7 mouse cellular contexts compared by ENCODE assay signal in genomic region chr17:34305380-34306030, GRCm38 (mm10). TPM values are rescaled to one million over a fixed set of nuclear protein-coding genes. Genes with fewer than 3 reads are reported as not detected.
DNase-seq lines count a peak whose midpoint lies in the region; ATAC-seq and TF ChIP-seq lines count a peak whose summit lies in the region.

TSS of gene H2-Eb1 (plus strand) at chr17:34305867.

- peak; percentile 39; the same call in 1 of the 2 replicates for ATAC-seq in limb, embryonic 11.5 days (ENCODE audit: insufficient number of reproducible peaks, low FRiP score, low TSS enrichment, low read depth)
- ATAC-seq in midbrain, embryonic 15.5 days (replicated peaks) = peak; percentile 85

- no peak for TF ChIP-seq EP300 in heart, adult 2 months (IDR thresholded peaks at IDR 0.05; ENCODE audit: insufficient read depth, low read depth, low read length)

- no peak within 1 kb of the TSS for H3K4me3 ChIP-seq in heart, adult 2 months
- no peak within 1 kb of the TSS for H3K4me3 ChIP-seq in limb, embryonic 11.5 days (ENCODE audit: low read depth, low read length)
- H3K4me3 ChIP-seq in midbrain, embryonic 15.5 days = no peak within 1 kb of the TSS
- peak within 1 kb of the TSS; percentile 88 for H3K4me3 ChIP-seq in spleen, adult 2 months (ENCODE audit: extremely low read depth, insufficient read depth, insufficient read length)

- H3K27me3 ChIP-seq in heart, adult 2 months (ENCODE audit: control insufficient read depth, insufficient read depth, low read length) = no peaks in the 10 kb centered on the region
- no peaks in the 10 kb centered on the region for H3K27me3 ChIP-seq in limb, embryonic 11.5 days (ENCODE audit: control insufficient read depth, insufficient read depth, low read length)
- H3K27me3 ChIP-seq in midbrain, embryonic 15.5 days (replicated peaks) = 0 out of 2 replicates have a peak, but pooled peaks cover 3% of the 10 kb centered on the region
- H3K27me3 ChIP-seq in spleen, adult 2 months (ENCODE audit: control insufficient read depth, insufficient read depth, low read length) = no peaks in the 10 kb centered on the region

- no peaks in the 10 kb centered on the region for H3K36me3 ChIP-seq in heart, adult 2 months (ENCODE audit: control insufficient read depth, insufficient read depth, low read length)
- no peaks in the 10 kb centered on the region for H3K36me3 ChIP-seq in limb, embryonic 11.5 days (ENCODE audit: control insufficient read depth, insufficient read depth, low read length)
- H3K36me3 ChIP-seq in midbrain, embryonic 15.5 days (replicated peaks) = no peaks in the 10 kb centered on the region
- H3K36me3 ChIP-seq in spleen, adult 2 months (ENCODE audit: control insufficient read depth, insufficient read depth, low read length) = peaks cover 26% of the 10 kb centered on the region

- H3K9ac ChIP-seq in heart, adult 2 months (ENCODE audit: low read depth, low read length) = no peak within 1 kb of the TSS
- H3K9ac ChIP-seq in limb, embryonic 11.5 days (ENCODE audit: low read length) = no peak within 1 kb of the TSS
- no peak within 1 kb of the TSS for H3K9ac ChIP-seq in midbrain, embryonic 15.5 days

- H3K9me3 ChIP-seq in limb, embryonic 11.5 days (ENCODE audit: control insufficient read depth, low read length) = no peaks in the 10 kb centered on the region
- H3K9me3 ChIP-seq in midbrain, embryonic 15.5 days = no peaks in the 10 kb centered on the region

- no peak; the same call in 1 of the 2 replicates for TF ChIP-seq POLR2A in heart, adult 2 months (IDR thresholded peaks at IDR 0.05; ENCODE audit: insufficient read depth, low read depth, low read length)
- peak; percentile 96 for TF ChIP-seq POLR2A in spleen, adult 2 months (IDR thresholded peaks at IDR 0.05; ENCODE audit: low read depth, low read length)

- DNase-seq in adrenal gland, postnatal 14 days = peak; percentile 89
- DNase-seq in embryo, embryonic 9.5 days (ENCODE audit: extremely low spot score) = peak; percentile 79
- peak; percentile 75 to 83 for DNase-seq in heart, adult 2 months
- peak; percentile 90 to 93 for DNase-seq in kidney, adult 8-10 months
- peak; percentile 84 for DNase-seq in limb, embryonic 11.5 days (ENCODE audit: low spot score)
- peak; percentile 92 to 98 for DNase-seq in spleen, adult 2 months (ENCODE audit: low read depth in 1 of 2, low spot score in 2 of 2)

- H3K4me2 ChIP-seq in limb, embryonic 11.5 days (ENCODE audit: low read depth, severe bottlenecking) = no peak within 1 kb of the TSS
- H3K4me2 ChIP-seq in midbrain, embryonic 15.5 days = no peak within 1 kb of the TSS

- H3K79me2 ChIP-seq in heart, adult 2 months (replicated peaks; ENCODE audit: control insufficient read depth, insufficient read depth, low read length) = no peaks in the 10 kb centered on the region

- no peak within 1 kb of the TSS for H3K27ac ChIP-seq in heart, adult 2 months
- no peak within 1 kb of the TSS for H3K27ac ChIP-seq in limb, embryonic 11.5 days (replicated peaks; ENCODE audit: low read depth, low read length)
- H3K27ac ChIP-seq in midbrain, embryonic 15.5 days = no peak within 1 kb of the TSS
- H3K27ac ChIP-seq in spleen, adult 2 months (ENCODE audit: insufficient read depth, low read length) = peak within 1 kb of the TSS; percentile 100

- TF ChIP-seq CTCF in heart, adult 2 months (IDR thresholded peaks at IDR 0.05) = no peak
- no peak for TF ChIP-seq CTCF in spleen, adult 2 months (IDR thresholded peaks at IDR 0.05; ENCODE audit: extremely low read depth, insufficient read depth, insufficient read length, insufficient replicate concordance)

- intact Hi-C loops in heart, adult 2 months (cut with DNase I) = no loop called here

- 0 out of 2 replicates have a peak, but pooled peaks cover 1% of the 10 kb centered on the region for H3K4me1 ChIP-seq in heart, adult 2 months (ENCODE audit: control insufficient read depth, insufficient read depth, low read length)
- no peaks in the 10 kb centered on the region for H3K4me1 ChIP-seq in limb, embryonic 11.5 days (ENCODE audit: control insufficient read depth, insufficient read depth, low read length)
- peaks cover 4% of the 10 kb centered on the region; the same call in 1 of the 2 replicates for H3K4me1 ChIP-seq in midbrain, embryonic 15.5 days
- peaks cover 11% of the 10 kb centered on the region; the same call in 1 of the 2 replicates for H3K4me1 ChIP-seq in spleen, adult 2 months (ENCODE audit: control insufficient read depth, insufficient read depth, insufficient read length)

RNA-seq across cellular contexts. Expression of gene H2-Eb1, which starts in this region (rescaled TPM):
- total RNA-seq in adrenal gland, postnatal 14 days (2021) = 22.8 and 92.3 TPM in 2 replicates
- total RNA-seq in heart, adult 2 months (2021) = 10 to 100 TPM; 28.9 to 36.5 TPM
- 49.5 and 74.4 TPM in 2 replicates for polyA plus RNA-seq in heart, adult 2 months (2012; rRNA removed)
- 1.1 and 2.1 TPM in 2 replicates for polyA plus RNA-seq in limb, embryonic 11.5 days (2014; fragmentation: Nextera tagmentation; extraction: Ambion mirVana)
- polyA plus RNA-seq in midbrain, embryonic 15.5 days (2015; fragmentation: Nextera tagmentation; extraction: Ambion mirVana) = 2.9 and 3.1 TPM in 2 replicates
- 1,025 and 1,109 TPM in 2 replicates for polyA plus RNA-seq in spleen, adult 2 months (2012; rRNA removed)

Comparison
In these comparisons a context has a peak if more than half of its experiments do, and no peak if none do; other contexts are left out.
1. RNA of gene H2-Eb1 (polyA plus RNA-seq): 1,025 to 1,109 TPM in spleen, adult 2 months and 49.5 to 74.4 TPM in heart, adult 2 months; 2.9 to 3.1 TPM in midbrain, embryonic 15.5 days and 1.1 to 2.1 TPM in limb, embryonic 11.5 days; every median in the first group is over 10 times any median in the second.
2. RNA of gene H2-Eb1 (polyA plus RNA-seq): 1,025 to 1,109 TPM in spleen, adult 2 months; 49.5 to 74.4 TPM in heart, adult 2 months; every median in the first group is over 10 times any median in the second.
3. Peak in every context shown above with its lines, with median percentiles within 50 percentile points of each other: DNase-seq.